Mouse (Mus musculus) skeletal muscle tissue, adult 2 months (tissue): ENCODE measurements around the gene Mettl9.
A peak's percentile ranks its signal among the peaks of the same experiment; 100 is the strongest.

ENCODE experiments used
- DNase-seq: peaks from one replicate; pipeline ENCODE4 v3.0.0-alpha.2; 2012; ENCODE audit warnings: low read depth, low spot score

Mettl9 gene

DNA sequence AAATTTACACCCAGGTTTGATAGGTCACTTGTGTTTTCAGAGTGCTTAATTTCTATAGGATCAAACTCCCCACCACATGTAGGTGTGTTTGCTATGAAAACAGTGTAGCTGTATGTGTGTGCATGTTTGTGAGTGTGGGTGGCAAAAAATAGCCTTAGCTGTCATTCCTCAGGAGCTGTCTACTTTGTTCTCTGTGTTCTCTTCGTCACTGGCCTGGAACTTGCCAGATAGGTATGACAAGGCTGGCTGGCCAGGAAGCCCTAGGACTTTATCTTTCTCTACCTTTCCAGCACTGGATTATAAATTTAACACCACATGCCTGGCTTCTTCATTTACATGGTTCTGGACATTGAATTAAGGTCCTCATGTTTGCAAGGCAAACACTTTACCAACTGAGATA, 10.0 kb downstream of the Mettl9 start:
- DNase-seq, result no peak

DNA sequence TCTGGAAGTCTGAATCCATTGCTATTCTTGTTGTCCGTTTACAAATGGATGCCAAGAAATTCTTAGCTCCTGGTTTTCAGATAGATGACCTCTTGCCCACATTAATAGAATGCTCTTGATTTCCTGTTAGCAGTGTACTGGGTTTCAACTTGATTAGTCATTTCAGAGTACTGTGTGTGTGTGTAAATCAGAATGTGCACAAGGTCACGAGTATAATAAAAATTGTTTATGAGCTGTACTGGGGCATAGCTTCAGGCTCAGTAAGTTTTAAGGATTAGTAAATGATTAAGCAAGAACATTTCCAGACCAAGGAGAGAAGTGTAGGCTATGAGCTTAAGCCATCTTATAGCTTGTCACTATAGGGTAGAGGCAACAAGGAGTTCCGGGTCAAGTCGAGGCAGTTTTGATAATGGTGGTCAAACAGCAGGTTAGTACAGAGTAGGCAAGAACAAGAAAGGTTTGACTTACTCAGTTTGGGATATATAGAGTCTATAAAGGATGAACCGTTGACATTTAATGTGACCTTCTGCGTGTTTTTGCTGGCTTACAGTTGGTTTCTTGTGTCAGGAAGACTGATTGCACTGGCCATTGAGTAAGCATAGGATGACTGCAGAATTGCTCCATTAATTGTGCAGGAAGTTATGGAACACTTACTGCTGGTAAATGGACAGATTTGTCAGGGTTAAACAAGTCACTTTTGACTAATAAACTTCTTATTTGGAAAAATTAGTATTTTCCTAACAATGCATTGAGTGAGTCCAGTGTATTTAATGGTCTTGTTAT, 11.6 kb downstream of the Mettl9 start:
- no peak for DNase-seq

DNA sequence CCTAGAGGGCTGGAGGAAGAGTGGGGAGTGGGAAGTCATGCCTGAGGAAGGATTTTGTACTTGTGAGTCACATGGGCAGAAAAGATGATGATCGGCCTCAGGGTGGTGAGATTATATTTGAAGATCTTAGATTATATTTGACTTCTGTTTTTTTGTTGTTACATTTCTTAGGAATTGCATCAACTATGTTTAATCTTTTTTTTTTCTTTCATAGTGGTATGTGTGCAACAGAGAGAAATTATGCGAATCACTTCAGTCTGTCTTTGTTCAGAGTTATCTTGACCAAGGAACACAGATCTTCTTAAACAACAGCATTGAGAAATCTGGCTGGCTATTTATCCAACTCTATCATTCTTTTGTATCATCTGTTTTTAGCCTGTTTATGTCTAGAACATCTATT, 13.4 kb downstream of the Mettl9 start:
- no peak for DNase-seq

DNA sequence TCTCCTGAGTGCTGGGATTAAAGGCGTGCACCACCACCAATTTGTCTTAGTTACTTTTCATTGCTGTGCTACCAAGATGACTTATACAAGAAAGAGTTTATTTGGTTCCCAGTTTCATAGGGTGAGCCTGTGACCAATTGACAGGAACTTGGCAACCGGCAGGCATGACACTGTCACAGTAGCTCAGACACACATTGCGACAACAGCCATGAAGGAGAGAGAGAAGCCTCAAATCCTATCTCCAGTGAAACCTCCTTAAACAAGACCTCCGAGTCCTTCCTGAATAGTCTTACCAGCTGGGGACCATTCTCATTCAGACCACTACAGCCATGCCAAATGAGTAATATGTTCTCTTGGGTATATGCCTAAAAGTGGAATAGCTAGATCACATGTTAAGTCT, 18.8 kb downstream of the Mettl9 start:
- no peak for DNase-seq

DNA sequence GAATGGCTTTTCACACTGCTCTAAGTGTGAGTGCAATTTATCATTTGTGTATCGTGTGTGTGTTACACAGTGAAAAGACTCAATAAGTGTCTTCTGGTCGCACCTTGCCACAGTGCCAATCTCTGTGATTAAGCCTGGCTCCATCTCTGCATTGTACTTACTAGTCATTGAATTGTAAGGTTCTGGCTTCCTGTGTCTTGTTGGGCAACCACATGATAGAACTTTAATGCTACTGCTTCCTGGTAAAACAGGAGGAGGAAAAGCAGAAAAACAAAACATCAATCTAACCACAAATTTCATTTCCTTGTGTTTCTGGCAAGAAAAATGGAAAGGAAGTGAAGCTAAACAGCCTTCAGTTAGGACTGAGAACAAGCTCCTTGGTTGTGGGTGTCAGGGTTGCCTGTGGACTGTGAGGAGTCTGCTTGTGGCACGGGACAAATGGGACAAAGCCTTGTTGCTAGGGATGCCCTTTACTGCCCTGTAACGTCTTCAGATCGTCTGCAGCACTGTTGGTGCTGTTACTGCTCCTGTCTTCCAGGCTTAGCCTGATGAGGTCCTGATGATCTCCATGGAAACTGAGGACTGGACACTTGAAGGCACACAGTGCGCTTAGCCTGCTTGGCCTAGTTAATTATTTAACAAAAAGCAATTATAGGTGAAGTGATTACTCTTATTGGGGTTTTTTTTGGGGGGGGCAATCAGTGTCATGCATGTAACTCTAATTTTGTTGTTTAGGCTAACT, 25.4 kb downstream of the Mettl9 start:
- no peak for DNase-seq

DNA sequence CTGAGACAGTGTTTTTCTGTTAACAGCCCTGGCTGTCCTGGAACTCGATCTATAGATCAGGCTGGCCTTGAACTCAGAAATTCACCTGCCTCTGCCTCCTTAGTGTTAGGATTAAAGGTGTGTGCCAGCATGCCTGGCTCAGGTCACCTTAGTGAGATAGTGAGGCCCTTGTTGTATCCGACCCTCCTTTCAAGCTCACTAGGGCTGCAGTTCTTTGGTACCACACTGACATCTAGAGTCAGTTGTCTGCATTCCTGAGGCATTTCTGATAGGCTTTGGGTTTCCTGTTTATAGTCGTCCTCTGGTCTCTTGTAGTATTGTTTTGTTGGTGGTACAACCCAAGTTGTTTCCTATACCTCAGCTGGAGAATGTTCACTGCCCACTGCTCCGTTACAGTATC, 30.1 kb downstream of the Mettl9 start:
- no peak for DNase-seq

DNA sequence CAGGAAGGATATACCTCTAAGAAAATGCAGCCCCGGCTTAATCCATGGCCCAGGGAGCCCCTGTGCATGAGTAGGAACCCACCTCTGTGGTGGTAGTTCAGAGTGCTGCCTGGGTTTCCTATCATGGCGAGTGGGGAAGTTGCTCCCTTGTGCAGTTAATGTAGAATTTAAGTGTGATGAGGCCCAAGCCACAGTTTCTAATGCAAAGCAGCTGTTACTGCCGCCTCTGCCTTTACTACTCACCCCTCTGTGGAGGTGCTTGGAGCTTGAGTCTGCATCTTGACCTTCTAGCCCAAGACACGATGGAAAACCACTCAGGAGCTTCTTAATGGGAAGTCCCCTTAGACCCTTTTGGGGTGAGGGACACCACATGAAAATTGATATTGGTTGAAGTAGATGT, 37.0 kb downstream of the Mettl9 start:
- DNase-seq, result no peak

DNA sequence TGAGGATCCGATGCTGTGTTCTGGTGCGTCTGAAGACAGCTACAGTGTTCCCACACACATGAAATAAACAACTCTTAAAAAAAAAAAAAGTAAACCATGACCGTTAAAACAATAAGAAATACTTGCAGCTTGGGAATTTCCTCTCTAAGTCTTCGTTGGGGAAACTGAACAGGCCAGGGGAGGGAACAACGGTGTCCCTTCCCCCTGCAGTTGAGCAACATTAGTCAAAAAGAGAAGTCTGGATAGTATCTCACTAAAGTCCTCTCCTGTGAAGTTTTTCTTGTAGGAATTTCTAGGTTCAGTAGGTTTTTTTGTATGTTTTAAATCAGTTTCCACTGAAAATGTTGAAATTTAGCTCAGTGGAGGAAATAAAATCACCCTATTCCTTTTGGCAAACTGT, 38.3 kb downstream of the Mettl9 start:
- DNase-seq, result no peak

DNA sequence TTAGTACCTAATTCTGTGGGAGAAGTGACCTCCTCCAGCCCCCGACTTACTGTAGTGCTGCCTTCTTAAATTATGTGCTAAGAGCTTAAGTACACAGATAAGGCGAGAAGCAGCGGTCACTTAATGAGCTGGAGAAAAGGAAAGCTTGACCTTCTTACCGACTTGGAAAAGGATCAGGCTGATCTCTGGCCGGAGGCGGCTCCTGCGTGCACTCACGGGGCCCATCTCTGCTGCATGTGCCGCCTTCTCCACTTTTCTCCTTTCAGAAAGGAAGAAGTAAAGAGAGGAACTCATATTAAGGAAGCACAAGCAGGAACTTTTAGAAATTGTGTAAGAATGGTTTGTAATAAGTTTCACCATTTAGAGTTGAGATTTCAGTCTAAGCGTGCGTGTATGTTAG, 40.0 kb downstream of the Mettl9 start, which contains the start of gene Igsf6:
Gene Igsf6, minus strand, starts transcription at position 292 of the 400 bp plus-strand sequence.
- DNase-seq, result no peak

DNA sequence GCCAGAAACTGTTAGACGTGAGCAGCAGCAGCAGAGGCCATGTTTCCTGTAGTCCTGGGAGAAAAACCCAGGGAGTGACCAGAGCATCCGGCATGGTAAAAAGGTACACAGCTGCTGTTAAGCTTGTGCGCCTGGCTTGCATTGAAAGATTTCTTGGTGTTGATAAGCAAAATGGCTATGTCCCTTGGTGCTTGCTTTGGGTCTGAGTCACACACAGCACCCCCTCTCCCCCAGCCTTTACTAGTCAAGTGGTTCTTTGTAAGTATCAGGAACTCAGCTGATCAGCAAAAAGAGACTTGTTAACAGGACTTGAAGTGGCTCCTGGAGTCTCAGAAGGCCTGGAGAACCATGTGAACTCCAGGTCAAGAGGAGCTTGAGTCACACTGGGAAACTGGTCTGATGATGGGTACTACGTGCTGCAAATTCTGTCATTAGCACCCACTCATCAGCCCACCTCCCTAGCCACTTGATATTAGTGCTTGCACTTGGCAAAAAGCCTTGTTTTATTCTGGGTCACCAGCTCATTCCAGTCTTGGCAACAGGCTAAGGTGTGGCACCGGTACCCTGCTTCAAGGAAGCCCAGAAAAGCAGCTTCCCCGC, 40.7 kb downstream of the Mettl9 start:
- DNase-seq, result no peak

DNA sequence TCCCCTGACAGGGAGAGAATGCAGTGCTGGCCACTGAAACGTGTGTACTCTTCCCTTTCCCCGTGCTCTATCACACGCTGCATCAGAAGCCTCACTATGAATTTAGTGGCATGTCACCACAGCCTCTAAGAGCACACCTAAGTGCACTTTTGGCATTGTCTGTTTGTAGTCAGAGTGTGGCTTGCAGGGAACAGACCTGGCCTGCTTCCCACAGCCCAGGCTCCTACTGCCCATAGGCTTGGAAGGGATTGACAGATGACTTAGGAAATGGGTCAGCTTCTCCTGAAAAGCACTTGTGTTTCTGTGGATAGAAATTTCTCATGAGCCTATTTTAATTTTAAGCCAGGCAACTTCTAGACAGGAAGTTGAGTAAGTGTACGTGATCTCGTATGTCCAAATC, 41.2 kb downstream of the Mettl9 start:
- DNase-seq, result no peak

DNA sequence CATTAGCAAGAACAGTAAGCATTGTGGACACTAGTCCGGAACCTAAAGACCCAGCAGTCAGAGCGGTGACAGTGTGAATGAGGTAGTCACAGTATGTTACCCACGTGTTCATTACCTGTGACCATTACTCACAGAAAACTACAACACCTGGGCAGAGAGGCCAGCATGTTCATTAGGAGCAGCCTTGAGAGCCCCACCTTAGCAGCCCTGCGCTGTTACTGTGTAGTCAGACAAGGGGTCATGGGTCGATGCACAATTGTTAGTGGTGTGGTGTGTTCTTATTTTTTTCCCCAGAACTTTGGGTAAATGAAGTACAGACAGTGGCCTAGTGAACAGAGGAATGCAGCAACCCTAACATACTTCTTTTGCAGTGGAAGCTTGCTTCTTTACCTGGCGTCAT, 43.1 kb downstream of the Mettl9 start:
- DNase-seq, result no peak

DNA sequence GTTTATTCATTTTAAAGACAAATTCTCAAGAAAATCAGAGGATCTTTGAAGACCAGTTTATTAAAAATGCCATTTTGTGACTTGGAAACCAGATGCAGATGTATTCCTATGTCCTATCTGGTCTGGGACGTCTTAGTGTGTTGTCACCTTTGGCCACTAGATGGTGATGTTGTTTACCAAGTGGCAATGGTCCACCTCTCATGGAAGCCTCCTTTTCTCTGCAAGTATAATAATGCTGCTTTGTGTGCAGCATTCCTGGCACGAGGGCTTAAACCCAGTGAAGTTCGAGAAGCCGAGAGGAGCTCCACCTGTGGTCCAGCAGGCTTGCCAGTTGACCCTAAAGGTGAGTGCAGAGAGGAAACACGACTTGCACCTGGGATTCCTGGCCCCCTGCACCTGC, 43.6 kb downstream of the Mettl9 start:
- DNase-seq, result peak; percentile 45

DNA sequence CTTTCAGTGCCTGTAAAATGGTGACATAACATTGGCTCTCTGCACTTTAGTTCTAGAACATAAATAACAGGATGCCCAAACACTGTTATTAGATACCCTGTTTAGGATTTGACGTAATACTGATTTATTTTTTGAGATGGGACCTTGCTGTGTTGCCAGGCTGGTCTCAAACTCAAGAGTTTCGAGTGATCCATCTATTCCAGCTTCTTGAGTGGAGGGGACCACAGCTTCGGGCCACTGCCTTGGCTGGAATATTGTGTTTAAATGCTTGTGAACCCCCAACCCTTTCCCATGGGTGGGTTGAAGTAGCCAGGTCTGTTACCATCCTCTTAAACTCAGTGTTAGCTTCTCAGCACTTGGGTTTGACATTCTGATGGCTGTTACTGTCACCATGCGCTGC, 47.1 kb downstream of the Mettl9 start, which contains the start of gene Otoa:
Gene Otoa, plus strand, starts transcription at position 301 of the 400 bp plus-strand sequence.
- DNase-seq, result no peak

DNA sequence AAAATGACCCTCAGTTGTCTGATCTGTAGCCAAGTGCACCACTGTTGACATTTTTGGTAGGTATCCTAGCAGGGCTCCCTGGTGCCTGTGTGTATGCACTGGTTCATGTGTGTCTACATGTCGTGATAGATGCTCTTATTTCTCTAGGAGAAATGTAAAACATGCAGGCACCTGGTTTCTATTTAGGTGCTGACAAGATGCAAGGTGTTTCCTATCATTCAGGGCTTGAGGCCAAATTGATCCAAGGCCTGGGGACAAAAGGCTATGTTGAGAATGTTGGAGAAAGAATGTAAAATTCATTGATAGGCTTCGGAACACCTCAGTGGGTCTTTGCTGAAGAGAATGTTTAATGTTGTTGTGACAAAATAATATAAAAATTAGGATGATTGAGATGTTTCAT, 47.6 kb downstream of the Mettl9 start:
- DNase-seq, result no peak

DNA sequence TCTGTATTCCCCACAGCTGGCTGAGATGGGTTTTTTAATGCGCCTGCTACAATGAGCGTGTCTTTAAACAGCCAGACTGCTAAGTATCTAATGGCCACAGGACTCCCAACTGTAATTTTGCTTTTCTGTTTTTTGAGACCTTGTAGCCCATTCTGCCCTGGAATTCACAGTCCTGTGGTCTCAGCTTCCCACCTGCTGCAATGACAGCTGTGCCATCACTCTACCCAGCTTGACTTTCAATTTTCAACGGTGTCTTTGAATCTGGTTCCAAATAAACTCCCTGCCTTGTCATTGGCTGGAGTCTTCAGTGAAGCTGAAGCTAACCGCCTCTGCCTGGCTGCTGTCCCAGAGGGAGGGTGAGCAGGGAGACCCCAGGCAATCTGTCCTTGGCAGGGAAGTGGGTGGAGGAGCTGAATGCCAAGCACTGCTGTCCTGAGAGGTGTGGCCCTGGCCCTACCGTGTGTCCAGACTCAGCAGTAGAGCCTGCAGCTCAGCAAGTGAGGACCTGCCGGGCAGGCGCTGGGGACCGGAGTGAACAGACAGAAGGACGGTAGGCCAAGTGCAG, 48.8 kb downstream of the Mettl9 start:
- DNase-seq, result no peak

DNA sequence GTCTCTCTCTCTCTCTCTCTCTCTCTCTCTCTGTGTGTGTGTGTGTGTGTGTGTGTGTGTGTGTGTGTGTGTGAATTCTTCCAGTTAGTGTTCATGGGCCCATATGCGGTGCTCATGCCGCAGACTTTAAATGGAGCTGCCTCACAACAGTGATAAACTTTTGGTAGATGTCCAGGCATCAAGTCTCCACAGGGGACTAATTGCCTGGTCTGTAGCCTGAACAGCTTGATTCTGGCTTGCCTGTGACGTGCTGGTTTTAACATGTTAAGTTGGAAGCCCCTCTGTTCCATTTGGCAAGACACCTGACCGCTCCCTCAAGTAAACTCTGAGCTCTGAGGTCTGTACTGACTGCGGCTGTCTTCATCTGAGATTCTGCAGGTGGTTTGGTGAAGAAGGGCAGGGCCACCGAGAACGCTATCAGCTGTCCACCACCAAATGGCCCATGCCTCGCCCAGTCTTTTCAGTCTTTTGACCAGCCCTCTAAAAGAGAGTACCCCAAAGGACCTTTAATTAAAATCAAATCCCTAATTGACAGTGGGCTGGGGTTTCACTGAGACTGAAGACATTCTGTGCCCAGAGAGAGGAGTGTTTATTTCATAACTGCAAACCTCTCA, 50.7 kb downstream of the Mettl9 start:
- DNase-seq, result no peak

DNA sequence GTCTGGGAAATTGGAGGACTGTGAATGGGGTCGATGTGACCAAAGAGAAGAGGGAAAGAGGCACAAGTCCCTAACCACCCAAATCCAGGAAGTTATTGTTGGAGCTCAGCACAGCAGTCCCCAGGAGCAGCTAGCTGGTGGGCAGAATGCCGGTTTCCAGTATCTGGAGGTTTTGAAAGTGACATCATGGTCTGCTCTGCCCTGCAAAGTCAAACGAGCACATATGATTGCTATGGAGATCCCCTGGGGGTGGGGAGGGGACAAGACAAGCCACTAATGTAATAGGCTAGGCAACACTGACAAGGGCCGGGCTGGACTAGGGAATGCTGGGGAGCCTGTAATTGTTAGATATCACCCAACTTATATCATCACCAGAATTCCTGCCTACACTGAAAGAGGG, 51.3 kb downstream of the Mettl9 start:
- no peak for DNase-seq

DNA sequence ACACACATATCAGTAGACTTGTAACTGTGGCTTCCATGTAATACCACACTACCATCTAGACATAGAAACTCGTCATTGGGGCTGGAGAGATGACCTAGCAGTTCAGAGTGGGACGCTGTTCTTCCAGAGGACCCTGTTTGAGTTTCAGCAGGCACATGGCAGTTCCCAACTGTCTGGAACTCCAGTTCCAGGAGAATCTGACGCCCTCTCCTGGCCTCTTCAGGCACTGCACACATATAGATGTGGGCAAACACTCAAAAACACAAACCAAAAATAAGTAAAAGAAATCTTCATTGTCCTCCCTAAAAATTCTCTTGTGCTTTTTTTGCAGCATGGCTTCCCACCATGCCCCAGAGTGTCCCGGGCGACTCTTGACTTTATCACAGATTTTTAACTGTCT, 54.5 kb downstream of the Mettl9 start:
- DNase-seq, result no peak

DNA sequence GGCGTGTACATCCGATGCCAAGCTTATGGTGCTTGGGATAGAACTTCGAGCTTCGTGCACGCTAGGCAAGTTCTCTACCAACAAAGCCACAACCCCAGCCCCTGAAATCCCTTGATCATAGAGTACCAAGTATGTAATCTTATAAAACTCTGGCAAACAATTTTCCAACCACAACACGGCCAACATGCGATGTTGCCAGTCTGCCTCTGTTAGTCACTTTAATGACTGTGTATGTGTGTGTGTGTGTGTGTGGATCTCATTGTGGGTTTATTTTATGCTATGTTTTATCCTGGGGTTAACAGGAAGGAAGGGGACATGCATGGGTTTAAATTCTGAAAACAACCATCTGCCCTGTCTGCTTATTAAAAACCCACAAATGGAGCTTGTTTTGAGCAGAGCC, 56.5 kb downstream of the Mettl9 start:
- DNase-seq, result no peak

DNA sequence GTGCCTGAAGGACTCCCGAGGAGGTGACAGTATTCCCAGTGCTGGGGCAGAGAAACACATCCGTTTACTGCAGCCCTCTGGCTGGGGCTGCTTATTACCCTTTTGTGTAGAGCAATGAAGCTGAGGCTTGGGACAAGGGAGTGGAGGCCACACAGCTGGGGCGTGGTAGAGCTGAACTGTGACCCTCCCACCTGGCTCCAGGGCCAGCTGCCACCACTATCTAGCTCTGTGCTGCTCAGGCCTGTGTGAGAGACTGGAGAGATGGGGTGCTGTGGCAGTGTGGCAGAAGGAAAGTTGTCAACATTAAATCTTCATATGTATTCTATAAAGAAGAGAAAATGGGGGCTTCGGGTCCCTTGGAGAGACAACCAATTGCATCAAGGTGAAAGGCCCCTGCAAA, 58.8 kb downstream of the Mettl9 start:
- no peak for DNase-seq
